Mouse (Mus musculus): ENCODE results near the gene Qpct. TPM values are rescaled to one million over a fixed set of nuclear protein-coding genes. Genes with fewer than 3 reads are reported as not detected.
"Not testable (repeated sequence)": the region's sequence is repeated elsewhere in the genome, so short reads cannot be mapped to it uniquely, and the experiment has no call there.

Qpct gene
- polyA plus RNA-seq, 1 experiment: 25.3 TPM

DNA sequence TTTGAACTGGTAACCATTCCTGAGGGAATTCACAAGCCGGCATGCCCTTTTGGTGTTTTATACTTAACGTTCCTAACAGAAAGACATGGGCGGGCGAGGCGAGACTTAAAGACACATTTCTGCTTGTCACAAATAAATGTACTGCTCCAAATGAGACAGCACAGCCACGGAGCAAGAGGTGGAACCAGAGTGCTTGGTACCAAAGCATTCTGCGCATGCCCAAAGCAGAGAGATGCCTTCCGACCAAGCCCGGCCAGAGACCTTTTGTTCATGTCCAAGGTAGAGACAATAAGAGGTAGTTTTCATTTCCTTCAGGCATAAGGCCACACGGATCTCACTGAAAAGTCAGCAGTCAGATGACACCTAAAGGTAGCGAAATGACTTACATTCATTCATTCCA lies 20.2 kb downstream of the Qpct start:
- DNase-seq (ENCODE audit: low spot score): no peak

GRCm38 (mm10) chr17:79076974-79077847 lies 25.5 kb downstream of the Qpct start:
- DNase-seq (ENCODE audit: low spot score): no peak

DNA sequence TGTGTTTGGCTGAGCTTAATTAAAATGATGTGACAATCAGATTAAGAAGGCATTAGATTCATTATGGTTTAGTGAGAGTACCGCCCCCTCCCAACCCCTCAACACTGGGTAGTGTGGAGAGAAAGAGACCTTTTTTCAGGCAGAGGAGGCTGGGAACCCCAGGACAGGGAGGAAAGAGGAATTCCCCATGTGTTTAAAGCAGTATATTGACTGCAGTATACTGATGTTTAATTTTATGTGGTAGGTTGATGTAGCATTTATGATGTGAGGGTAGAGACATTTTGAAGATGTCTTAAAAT lies 26.1 kb downstream of the Qpct start:
- DNase-seq (ENCODE audit: low spot score): no peak

GRCm38 (mm10) chr17:79078248-79078647 lies 26.5 kb downstream of the Qpct start:
- no peak for DNase-seq (ENCODE audit: low spot score)

- DNase-seq (ENCODE audit: low spot score): no peak
Observed at GRCm38 (mm10) chr17:79091710-79092109, 40.0 kb downstream of the Qpct start.

DNA sequence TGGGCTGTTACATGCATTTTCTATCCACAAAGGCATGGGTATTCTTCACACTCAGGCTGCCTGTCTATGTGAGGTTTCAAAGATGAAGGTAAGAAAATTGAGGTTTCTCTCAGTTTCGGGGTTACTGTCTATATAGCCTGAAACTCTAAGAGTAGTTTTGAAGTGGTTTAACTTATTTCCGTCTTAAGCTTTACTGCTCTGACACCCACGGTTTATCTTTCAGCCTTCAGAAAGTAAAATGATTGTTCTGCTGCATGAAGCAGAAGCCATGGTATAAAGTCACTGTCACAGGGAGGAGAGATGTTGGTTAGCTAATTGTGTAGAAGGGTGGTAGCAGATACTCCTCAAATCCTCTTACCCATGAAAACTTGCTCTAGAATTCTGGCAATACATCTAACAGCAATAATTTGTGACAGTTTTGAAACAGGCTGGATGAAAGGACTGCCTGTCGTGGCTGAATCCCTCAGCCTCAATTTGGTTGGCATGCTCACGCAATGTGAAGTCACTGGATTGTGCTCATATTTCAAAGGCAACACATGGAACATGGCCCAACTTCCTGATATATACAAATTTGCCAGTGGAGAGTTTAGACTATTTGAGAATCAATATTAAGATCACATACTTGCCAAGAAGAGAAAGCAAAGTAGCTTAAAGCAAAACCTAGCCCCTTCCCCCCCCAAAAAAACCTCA lies 41.7 kb downstream of the Qpct start:
- DNase-seq (ENCODE audit: low spot score): no peak

- DNase-seq (ENCODE audit: low spot score): no peak
Observed at GRCm38 (mm10) chr17:79095624-79096023, 43.9 kb downstream of the Qpct start.

GRCm38 (mm10) chr17:79099866-79100265 lies 48.2 kb downstream of the Qpct start:
- DNase-seq (ENCODE audit: low spot score): no peak

DNA sequence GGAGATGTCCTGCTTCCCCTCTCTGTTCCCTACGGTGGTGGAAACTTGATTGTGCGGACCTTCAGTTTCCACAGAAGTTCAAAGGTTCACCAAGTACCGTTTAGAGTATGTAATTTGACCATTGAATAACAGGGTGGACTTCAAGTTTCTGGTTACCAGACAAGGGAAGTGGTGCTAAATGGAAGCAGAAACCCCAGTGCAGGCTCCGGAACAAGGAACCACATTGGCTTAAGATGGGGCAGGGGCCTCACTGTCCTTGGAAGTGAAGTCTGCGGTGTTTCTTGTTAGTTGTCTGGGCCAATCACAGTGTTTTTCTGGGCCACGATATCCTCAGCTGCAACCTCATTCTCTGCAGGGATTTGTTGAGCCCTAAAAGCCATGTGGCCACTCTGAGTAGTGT lies 56.5 kb downstream of the Qpct start:
- DNase-seq (ENCODE audit: low spot score): no peak

DNA sequence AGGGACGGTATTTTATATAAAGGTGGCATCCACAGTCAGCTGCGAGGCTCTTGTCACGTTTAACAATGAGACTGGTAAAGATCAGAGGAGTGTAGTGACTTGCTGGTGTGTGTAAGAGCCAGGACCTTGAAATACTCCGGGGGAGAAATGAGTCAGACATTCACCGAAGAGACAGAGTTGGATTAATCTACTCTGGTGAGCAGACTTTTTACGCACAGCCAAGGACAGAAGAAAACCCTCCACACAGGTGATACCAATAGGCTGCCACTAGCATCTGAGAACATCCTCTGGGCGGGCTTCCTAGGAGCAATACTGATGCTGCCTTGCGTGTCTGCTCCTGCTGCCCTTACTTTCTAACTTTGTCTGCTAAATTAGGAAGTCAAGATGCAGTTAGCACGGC lies 57.9 kb downstream of the Qpct start:
- no peak for DNase-seq (ENCODE audit: low spot score)

DNA sequence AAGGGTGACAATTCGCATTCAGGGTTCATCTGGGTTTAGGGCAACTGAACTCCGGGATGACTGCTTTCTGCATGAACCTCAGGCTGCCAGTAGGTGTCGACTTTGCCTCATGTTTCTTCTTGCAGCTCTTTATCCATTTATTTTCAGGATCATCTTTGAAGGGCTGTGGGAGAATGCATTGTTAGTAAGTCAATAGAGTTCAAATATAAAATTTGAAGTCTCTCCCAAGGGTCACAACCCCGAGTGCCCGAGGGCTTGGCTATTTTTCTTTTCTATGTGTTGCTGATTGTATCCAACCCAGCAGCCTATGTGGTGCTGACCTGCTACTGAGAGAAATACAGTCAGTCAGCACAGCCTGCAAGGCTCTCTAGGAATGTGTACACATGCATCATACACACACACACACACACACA lies 59.2 kb downstream of the Qpct start:
- no peak for DNase-seq (ENCODE audit: low spot score)

- DNase-seq (ENCODE audit: low spot score): not testable (repeated sequence)
Observed at GRCm38 (mm10) chr17:79115248-79115647, 63.5 kb downstream of the Qpct start.

DNA sequence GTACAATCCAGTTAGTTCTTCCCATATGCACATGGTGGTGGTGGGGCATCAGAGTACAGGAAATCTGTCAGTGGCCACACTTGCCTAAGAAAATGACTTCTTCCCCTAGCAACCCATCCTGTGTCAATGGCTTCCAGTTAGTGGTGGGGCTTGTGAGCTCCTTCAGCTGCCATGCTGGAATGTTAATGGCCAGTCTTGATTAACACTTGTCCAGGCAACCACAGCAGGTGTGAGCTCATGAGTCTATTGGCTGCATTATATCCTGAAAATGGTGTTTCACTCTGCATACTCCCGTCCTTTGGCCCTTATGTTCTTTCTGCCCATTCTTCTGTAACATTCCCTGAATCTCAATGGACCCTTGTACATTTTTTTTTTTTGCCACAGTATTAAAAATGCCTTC lies 67.4 kb downstream of the Qpct start:
- no peak for DNase-seq (ENCODE audit: low spot score)

DNA sequence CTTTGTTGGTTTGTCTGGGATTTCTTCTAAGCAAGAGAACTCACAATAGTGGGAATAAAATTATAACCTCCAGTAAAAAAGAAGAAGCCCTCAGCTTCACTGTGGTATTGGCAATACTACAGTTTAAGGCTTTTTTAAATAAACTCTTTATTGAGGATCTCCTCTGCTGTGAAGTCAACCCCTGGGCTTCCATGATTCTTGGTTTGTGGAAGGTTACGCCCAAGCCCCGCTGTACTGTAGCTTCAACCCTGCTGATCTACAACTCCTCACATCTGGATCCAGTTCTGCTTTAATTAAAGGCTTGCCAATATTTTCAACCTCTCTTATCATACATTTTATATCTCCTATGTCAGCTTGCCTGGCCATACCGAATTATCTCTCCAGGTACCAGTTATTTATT lies 68.6 kb downstream of the Qpct start:
- DNase-seq (ENCODE audit: low spot score): no peak

DNA sequence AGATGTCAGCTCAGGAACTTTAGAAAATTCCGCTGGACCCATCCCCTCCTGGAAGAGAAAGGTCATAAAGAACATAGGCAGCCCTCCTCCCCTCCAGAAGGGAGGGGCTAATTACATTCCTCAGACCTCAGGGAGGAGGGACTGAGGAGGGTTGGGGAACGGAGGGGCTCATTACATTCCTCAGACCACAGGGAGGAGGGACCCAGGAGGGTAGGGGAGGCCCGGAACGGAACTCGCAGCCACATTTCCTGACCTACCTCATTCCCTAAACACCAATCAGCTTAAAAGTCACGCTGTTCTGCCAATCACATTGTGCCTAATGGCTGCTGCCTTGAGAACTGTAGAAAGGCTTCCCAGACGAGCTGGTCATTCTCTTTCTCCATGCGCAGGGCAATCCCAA lies 82.0 kb downstream of the Qpct start:
- DNase-seq (ENCODE audit: low spot score): no peak

DNA sequence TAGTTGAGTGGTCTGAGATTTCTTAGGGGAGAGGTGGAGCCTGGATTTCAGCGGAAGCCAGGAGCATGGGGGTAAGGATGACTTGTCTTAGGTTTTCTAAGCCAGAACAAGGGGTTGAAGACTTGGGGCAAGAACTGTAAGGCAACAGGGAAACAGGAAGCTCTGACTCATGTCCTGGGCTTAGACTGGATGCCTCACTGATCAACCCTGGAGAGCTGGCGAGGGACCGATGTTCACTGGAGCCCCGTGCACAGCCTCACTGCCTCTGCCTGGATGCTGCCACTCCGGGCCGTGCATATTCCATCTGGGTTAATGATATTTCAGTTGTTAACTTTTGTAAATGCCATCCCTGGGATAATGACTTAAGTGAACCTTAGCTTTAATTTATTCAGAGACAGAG lies 84.1 kb downstream of the Qpct start:
- DNase-seq (ENCODE audit: low spot score): no peak

GRCm38 (mm10) chr17:79136401-79136800 lies 84.7 kb downstream of the Qpct start:
- DNase-seq (ENCODE audit: low spot score): no peak

Other genes starting within 250 kb of the Qpct start
- gene Heatr5b, start 216.5 kb upstream of the Qpct start, polyA plus RNA-seq (2012; rRNA removed): 17.5 and 19.9 TPM in 2 replicates
- gene Gpatch11, start 216.3 kb upstream of the Qpct start, polyA plus RNA-seq (2012; rRNA removed): 25.2 and 27.0 TPM in 2 replicates
- gene Eif2ak2, start 169.3 kb upstream of the Qpct start, polyA plus RNA-seq (2012; rRNA removed): 7.9 and 13.0 TPM in 2 replicates
- gene Sult6b1, start 144.9 kb upstream of the Qpct start, polyA plus RNA-seq (2012; rRNA removed): not detected in 2 replicates
- gene Cebpzos, start 135.4 kb upstream of the Qpct start, polyA plus RNA-seq (2012; rRNA removed): 30.3 and 37.0 TPM in 2 replicates
- gene Cebpz, start 114.8 kb upstream of the Qpct start, polyA plus RNA-seq (2012; rRNA removed): 15.1 and 19.2 TPM in 2 replicates
- 28.1 and 29.5 TPM in 2 replicates for gene Ndufaf7, start 114.8 kb upstream of the Qpct start, polyA plus RNA-seq (2012; rRNA removed)
- gene Prkd3, start 31.1 kb upstream of the Qpct start, polyA plus RNA-seq (2012; rRNA removed): 26.9 and 31.2 TPM in 2 replicates